Mouse (Mus musculus): Measurements from ENCODE around the gene Tagap.
"Not testable (repeated sequence)": the region's sequence is repeated elsewhere in the genome, so short reads cannot be mapped to it uniquely, and the experiment has no call there.

Gene Tagap

DNA sequence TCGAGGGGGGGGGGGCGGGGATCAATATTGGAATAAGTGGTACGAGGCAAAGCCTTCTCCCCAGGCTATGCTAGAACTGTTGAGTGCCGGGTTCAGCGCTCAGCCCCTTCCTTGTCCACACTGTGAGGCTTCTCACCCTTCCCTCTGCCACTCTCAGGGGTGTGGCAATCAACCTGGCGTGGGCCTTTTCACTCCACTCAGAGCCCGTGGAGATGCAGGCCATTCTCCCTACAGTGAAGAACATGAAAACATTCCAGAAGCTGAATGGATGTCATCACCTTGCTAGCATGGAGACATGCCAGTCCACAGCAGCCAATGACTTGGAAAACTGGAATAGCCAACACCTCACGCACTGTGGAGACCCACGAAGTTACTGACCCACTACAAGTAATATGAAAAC lies 10.0 kb upstream of the Tagap start:
- no peak for DNase-seq (ENCODE audit: low spot score in 2 of 2)

DNA sequence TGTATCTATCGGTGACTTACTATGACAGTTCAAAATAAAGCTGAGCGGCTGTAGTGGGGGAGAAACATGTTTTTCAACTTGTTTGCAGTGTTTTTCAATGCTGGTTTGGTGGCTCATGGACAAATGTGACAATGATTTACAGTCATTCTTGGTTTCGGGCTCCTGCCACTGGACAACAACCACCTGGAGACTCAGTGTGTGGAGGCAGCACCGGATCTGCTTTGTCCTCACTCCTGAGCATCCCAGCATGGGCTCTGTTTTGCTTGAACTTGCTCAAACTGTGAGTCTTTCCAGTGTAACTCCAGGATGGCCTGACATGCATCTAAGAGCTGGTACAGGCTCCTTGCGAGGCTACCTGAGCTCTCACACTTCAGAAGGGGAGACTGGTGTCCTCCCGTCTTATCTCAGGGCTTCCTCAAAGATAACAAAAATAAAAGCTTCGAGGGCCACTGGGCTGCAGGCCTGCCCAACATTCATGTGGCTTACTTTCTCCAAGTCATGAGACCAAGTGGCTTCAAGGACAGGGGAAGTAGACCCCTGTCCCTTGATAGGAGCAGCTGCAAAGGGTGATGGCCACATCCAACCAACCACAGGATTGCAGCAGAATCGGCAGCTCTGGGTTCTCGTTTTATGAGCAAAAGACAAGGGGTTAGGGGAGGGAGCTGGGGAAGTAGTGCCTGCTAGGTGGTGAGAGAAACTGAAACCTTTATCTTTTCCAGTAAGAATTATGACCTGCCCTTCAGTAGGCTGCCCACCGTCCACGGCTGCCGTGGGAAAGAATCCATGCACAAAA lies 8.8 kb upstream of the Tagap start:
- DNase-seq (ENCODE audit: low spot score in 2 of 2): no peak

DNA sequence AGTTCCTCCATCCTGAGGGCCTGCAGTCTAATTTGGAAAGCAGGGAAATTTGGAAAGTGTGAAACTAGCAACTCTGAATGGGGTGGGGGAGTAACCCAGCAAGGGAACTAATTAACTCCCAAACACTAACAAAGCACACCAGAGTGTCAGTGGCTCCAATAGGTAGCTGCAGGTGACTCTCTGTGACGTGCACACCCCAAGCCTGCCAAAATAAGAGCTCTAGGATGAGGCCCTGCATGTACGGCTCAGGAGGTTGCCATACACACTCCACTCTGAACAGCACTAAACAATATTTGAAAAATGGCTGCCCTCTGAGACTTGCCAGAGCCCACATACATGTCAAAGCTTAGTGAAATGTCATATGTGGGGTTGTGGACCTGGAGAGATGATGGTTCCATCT lies 7.4 kb upstream of the Tagap start:
- no peak for DNase-seq (ENCODE audit: low spot score in 2 of 2)

DNA sequence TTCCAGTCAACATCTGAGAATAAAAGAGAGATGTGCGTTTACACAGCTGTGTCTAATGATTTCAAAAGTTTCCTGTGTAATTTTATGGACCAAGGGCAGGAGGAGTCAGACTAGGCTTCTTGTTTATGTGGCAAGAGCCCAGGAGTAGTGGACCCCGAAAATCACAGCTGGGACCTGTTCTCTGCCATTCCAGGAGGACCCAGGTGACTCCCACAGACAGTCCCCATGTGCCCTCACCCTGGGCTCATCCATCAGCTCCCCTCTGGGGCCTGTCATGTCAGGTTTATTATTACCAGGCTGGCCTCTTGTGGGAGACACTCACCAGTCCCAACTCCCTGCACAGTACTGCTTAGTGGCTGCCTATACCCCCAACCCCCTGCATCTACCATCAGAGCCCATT lies 6.6 kb upstream of the Tagap start:
- DNase-seq (ENCODE audit: low spot score in 2 of 2): no peak

DNA sequence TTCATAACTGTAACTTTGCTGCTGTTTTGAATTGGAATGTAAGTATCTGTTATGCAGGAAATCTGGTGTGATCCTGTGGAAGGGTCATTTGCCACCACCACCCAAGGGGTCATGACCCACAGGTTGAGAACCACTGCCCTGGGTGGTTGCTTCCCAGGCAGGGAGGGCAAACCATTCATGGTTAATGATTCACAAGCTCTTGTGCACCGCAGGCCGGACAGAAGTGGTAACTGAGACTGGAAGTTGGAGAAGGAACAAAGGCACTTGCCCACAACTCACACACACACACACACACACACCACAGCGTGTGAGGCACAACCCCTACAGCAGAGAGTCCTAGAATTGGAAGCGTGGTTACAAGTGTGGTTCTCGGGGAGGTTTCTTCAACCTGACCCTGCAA lies 3.2 kb upstream of the Tagap start:
- no peak for DNase-seq (ENCODE audit: low spot score in 2 of 2)

DNA sequence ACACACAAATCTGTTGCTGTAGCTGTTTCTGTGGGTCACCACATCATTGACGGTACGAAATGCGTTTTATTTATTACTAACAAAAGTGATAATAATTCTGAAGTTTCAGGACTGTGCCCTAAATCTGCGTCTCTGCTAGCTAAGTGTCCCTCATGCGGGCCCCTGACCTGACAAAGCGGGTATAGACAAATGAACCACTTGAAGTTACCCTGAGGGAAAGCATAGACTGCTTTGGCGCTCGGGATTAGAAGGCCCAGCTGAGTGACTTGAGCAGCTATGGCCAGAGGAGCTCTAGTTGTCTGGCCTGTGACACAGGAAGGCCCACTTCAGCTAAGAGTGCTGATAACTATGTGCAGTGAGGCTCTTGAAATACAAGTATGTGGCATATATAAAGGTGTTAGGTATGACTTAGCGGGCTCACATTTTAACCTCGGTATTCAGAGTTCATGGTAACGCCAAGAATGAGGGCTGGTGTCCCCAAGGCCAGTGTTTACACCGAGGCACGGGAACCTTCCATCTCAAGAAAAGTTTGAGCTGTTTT lies 1.5 kb upstream of the Tagap start:
- no peak for DNase-seq (ENCODE audit: low spot score in 2 of 2)

DNA sequence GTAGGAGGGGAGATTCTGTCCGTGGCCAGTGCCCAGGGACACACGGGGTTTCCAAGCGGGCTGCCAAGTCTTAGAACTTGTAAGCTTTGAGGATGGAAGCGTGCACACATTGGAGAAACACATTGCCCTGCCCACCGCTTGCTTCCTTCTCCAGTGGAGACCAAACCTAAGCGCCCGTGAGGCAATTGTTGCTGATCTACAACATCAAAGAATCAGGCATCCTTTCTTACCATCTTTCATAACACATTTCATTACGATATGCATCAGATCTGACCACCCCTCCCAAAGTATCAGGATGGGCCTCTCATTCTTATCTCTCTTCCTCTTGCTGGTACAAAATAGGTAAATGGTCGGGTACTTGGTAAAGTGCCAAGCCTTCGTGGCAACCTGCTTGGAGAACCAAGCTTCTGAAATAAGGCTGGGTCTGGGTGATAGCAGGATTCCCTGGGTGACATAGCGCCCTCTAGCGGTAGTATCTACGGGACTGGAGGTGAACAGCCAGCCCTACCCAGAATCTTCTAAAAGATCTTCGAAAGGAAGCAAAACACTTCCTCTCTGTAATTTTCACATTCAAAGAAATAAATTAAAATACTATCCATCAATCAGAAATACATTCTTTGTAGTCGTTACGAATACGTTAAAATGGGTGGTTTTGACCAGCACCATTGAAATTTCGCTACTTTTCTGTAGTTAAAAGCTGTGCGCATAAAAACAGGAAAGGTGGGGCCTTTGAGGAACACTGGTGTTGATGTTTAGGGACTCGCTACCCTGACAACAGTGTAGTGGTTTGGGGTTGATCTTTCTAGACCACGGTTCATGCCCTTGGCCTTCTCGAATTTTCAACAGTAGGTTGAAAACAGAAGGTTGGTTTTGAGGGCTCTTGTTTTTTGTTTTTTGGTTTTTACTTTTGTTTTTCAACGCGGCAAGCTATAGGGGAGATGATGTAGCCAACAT lies 2.1 kb downstream of the Tagap start:
- DNase-seq (ENCODE audit: low spot score in 2 of 2): peak in 1 of 2 experiments; percentile 59

DNA sequence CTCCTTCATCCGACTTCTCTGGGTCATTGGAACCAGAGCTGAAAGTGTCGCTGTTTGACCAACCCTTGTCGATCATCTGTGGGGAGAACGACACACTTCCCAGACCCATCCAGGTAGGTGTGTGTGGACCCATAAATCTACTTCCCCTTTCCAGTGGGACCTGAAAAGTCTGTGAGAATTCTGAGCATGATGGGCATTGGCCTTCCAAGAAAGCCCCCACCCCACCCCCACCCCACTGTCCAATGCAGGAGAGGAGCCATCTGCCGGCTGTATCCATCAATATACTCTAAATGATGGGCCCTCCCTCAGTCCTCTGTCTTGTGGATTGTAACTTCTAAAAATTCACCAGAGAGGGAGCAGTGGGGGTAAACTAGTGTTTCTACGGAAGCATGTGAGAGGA lies 2.9 kb downstream of the Tagap start:
- DNase-seq (ENCODE audit: low spot score in 2 of 2): no peak

DNA sequence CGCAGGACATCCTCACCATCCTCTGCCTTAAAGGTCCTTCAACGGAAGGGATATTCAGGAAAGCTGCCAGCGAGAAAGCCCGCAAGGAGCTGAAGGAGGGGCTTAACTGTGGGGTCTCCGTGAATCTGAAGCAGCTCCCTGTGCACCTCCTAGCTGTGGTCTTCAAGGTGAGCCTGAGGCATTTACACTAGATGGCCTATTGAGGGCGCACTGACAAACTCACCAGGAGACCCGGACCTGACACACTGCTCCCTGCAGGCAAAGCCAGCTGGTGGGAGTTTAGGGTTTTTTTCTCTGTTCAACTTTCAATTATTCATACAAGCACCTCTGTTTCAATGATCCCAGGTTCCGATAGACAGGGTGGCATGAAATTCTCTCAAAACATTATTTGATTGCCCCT lies 3.5 kb downstream of the Tagap start:
- DNase-seq (ENCODE audit: low spot score in 2 of 2): no peak

DNA sequence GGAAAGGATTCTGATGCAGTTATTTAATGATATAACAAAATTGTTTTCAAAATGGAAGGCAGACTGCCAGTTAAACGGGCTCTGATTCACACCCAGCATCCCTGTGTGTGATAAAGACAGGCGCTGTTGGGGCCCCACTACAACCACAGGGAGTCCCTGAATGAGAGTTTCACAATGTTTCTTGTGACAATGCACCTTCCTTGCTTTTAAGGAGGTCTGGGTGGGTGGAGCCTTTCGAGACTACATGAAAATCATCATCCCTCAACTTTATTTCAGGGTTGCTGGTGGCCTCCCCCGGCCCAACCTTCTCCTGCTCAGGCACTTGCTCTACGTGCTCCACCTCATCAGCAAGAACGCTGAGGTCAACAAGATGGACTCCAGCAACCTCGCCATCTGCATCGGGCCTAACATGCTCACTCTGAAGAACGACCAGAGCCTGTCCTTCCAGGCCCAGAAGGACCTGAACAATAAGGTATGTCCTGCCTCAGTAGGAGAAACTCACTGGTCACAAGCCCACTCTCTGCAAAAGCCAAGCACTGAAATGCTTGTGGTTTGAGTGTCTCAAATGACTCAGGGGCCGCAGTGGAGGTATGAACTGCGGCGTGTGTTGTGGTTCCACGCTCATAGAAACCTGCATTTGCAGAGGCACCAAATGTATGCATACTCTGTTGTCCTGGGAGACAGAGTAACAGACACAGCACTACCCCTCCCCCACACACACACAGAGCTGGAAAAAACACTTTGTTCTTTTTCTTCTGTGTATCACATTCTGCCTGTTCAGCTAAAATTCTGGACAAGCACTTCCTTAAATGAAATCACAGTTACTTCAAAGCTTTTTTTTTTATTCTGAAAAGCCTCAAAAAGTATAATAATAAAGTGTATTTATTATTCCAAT lies 5.5 kb downstream of the Tagap start:
- DNase-seq (ENCODE audit: low spot score in 2 of 2): no peak

DNA sequence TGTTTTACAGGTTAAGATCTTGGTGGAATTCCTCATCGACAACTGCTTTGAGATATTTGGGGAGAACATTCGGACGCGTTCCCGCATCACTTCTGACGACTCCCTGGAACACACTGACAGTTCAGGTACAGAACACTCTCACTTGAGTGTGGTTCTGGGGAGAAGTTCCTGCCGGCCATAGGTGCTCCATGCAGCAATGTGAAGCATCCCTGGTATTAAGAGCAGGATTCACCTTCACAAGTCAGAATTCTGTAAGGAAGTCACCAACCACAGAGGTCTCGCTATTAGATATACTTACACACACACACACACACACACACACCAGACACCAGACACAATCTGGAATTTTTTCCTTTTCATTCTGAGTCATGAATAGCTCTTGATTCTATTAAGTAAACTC lies 6.3 kb downstream of the Tagap start:
- DNase-seq (ENCODE audit: low spot score in 2 of 2): not testable (repeated sequence)

DNA sequence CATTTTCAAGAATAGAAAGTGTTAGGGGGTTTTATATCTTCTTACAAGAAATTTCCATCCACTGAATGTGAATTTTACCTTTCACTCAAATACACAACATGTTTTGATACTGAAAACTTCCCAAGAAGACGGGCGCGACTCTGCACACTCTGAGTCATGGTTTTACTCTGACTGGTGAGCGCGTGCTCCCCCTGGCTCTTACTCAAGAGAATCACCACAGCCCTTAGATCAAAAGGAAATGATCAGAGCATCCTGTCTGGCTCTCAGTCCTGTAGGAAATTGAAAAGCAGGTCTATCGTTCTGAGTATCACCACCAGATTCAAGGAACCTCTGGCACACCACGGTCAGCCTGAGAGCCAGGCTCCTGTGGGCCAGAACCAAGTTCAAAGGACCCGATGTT lies 13.8 kb downstream of the Tagap start:
- DNase-seq (ENCODE audit: low spot score in 2 of 2): peak in 1 of 2 experiments; percentile 25

DNA sequence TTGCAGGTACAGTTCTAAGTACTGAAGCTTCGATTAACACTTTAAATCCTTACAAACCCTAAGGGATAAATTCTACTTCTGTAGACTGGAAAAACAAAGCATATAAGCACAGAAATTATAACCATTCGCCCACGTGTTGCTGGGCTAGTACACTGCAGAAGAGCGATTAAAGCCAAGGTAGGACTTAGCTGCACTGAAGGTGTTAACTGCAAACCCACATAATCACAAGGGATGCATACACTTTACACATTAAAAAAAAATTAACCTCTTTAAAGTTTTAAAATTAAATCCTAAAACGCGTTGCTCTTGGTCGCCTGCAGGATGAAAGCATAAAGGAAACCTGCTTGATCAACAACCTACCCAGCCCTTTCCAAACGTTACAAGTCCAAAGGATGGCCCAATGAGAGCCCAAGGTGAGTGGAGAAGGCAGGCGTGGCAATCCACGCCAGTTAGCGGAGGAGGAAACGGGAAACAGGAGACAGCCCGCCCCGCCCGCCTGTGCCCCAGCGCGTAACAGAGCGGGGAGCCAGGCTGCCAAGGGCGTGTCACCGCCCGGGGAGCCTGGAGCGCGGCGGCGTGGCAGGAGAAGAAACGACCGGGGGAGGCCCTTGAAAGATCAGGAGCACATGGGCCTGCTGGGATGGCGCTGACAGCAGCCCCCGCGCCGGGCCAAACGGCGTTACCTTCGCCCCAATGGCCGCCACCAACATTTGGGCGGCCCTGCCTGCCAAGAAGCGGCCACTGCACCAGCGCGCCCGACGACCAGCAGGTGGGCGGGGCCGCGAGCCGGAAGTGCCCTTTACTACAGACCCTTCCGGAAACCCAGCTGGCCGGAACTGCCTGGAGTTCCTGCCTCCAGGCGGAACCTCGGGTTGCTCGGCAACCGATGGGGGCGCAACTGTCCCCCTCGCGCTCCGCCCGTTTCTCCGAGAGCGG lies 19.6 kb downstream of the Tagap start, which contains the start of gene Rsph3a:
Gene Rsph3a (plus strand): TSS at position 498 of the 936 bp plus-strand sequence.
- peak; percentile 73 to 77 for DNase-seq (ENCODE audit: low spot score in 2 of 2)

DNA sequence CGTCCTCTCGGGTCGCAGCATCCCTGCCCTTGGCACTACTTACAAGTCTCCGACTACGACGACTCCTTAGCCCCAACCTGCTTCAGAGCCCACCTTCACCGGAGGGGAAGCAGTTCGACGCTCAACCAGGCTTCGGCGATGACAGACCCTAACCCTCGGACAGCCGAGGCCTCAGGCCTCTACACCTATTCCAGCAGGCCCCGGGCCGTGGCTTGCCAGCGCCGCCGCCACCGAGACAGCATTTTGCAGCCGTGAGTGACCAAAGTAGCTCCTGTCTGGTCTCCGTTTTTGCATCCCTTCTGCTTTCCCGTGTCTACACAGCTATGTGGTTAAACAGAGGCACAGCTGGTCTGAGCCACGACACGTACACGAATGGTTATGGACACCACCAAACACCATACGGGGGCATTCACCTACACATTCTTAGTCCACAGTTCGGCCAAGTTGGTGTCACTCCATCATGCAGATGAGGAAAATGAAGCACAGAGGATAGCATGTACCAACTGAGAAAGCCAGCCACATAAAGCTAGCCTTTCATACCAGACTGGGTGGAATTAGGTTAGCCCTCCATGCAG lies 20.3 kb downstream of the Tagap start:
- DNase-seq (ENCODE audit: low spot score in 2 of 2): not testable (repeated sequence)

DNA sequence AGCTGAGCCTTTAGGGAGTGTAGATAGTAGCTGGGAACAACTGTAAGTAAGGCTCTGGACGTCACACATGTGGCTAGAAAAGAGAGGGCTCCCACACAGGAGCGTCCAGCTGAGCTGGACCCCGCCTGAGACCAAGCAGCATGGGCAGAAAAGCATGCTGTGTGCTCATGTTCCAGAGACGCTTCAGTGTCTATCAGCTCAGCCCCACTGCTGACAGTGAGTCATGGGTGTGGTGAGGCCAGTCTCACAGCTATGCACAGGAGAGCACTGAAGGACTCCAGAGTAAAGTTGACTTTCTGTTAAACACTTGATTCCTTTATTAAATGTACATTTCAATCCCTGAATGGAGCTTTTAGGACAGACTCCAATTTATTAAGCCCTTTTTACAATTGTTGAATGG lies 25.5 kb downstream of the Tagap start:
- DNase-seq (ENCODE audit: low spot score in 2 of 2): not testable (repeated sequence)

DNA sequence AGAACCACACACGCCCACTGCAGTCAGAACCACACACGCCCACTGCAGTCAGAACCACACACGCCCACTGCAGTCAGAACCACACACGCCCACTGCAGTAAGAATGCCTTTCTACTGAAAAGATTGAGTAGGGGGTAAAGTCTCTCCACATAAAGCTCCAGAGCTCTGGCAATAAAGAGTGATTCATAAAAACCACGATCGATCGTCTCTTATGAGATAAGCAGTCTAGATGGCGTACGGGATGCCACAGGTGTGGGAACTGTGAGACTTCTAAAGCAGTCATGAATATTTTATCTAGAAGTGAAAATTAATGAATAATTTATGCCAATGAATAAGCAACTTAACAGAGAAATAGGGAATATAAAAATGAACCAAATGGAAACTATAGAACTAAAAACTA lies 31.4 kb downstream of the Tagap start:
- DNase-seq (ENCODE audit: low spot score in 2 of 2): not testable (repeated sequence)

DNA sequence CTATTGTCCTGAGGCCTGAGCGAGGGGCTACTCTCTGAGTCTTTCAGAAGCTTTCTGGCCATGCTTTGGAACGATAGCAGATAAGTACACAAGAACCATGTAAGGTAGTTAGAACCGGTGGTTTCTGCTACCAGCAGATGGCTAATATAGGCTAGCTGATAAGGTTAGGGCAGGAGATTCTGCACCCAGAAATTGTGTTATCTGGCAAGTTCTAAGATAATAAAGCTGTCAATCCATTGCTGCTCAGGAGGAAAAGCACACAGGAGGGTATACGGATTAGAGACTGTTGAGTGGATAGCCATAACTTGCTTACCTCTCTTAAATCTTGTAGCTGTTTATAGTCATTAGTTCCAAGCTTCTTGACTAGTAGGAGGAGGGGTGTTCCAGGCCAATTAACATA lies 37.5 kb downstream of the Tagap start:
- not testable (repeated sequence) for DNase-seq (ENCODE audit: low spot score in 2 of 2)

DNA sequence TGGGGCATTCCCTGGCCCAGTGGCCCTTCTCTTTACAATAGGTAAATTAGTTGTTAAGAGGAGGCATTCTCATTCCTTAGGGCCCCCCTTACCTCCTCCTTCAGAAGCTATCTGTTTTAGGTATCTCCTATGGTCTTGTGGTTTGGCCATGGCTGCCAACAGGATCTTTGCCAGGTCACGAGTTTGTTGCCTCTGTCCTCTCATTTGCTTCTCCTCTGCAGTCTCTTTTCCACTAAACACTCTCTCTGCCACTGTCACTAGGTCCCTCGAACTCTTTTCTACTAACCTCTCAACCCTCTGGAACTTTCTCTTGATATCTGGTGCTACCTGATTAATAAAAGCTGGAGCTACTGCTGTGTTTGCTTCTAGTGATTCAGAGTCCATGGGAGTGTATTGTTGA lies 38.6 kb downstream of the Tagap start:
- DNase-seq (ENCODE audit: low spot score in 2 of 2): not testable (repeated sequence)

DNA sequence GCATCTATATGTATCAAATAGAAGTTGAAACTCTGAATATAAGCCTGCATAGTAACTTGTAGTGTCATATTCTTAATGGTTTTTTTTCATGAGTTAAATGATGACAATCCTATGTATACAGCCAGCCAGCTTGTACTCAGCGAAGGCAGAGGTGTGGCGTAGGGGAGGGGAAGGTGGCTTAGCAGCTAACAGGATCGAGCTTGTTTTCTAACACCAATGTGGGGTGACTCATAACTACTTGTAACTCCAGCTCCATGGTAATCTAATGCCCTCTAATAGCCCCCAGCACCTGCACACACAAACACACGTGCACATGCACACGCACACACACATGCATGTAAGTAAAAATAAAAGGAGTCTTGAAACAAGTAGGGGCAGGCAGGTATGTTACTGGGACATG lies 42.7 kb downstream of the Tagap start:
- not testable (repeated sequence) for DNase-seq (ENCODE audit: low spot score in 2 of 2)

DNA sequence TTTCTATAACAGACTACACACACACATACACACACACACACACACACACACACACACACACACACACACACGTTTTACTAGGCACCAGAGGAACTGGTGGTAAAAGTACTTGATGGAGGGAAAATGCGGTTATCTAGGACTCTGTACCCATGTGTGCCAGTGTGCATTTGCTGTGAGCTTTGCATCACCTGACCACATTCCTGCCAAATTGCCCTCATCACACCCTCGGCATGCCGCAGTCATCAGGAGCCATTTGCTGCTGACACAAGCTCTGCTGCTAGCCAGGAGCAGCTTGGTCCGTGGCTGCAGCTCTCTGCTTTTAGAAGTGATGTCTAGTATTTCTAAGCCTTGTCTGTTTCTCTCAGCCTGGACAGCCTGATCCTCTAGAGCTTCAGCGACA lies 44.0 kb downstream of the Tagap start:
- not testable (repeated sequence) for DNase-seq (ENCODE audit: low spot score in 2 of 2)

Data from frontal cortex, postnatal 14 days (tissue).